Mouse (Mus musculus) lung, postnatal 0 days (tissue): ENCODE measurements around the gene Akap9.

Experiments used
- CTCF ChIP-seq: IDR thresholded peaks from 2 replicates; pipeline ENCODE4 v1.5.1; 2016; ENCODE audit warnings: antibody characterized with exemption, mild to moderate bottlenecking
- EP300 ChIP-seq: IDR thresholded peaks from 2 replicates; pipeline ENCODE4 v1.6.1; 2016; ENCODE audit warnings: antibody characterized with exemption, mild to moderate bottlenecking, control low read depth

DNA sequence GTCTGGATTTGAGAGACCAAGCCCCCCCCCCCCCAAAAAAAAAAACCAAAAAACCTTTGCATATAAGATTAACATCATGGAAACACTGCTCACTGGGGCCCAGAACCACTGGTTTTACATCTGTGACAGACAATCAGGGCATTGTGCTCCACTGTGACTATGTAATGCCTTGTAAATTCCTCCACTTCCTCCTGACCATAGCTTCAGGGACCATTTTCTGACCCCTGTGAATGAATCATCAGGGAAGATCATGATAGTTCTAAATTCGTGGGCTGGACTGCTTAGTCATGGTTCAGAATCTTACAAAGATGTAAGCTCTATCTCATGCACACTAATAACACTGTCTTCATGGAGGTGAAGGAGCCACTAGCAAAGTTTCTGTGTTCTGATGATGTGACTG is 61.8 kb downstream of the Akap9 start:
- TF ChIP-seq CTCF (no peak), EP300 (no peak)
